Mouse (Mus musculus) bone marrow, adult 2 months (tissue): ENCODE results near the gene Glt6d1. TPM values are rescaled to one million over a fixed set of nuclear protein-coding genes. Genes with fewer than 3 reads are reported as not detected.
"Not testable (repeated sequence)": the region's sequence is repeated elsewhere in the genome, so short reads cannot be mapped to it uniquely, and the experiment has no call there.

Experiments
- H3K27ac ChIP-seq: fragments of 200-500 bp; 2 replicates; pipeline ENCODE4 v1.5.1; 2012; ENCODE audit warnings: low read depth, mild to moderate bottlenecking, control low read depth, inconsistent platforms, low read length; ENCODE audit not compliant: control insufficient read depth, poor library complexity, insufficient read depth
- H3K4me1 ChIP-seq: fragments of 200-500 bp; 2 replicates; pipeline ENCODE4 v1.6.1; 2011; ENCODE audit warnings: low read length; ENCODE audit not compliant: control insufficient read depth, insufficient read depth
- H3K4me3 ChIP-seq: fragments of 200-500 bp; replicated peaks from 2 replicates; pipeline ENCODE3; 2011; ENCODE audit warnings: mild to moderate bottlenecking, low read depth, low read length, control low read depth; ENCODE audit not compliant: control insufficient read depth
- CTCF ChIP-seq: fragments of 200-500 bp; IDR thresholded peaks from 2 replicates; pipeline ENCODE4 v1.5.1; 2011; ENCODE audit warnings: low read length, control low read depth; ENCODE audit not compliant: control insufficient read depth, insufficient read depth
- POLR2A ChIP-seq: fragments of 200-500 bp; IDR thresholded peaks from 2 replicates; pipeline ENCODE4 v1.6.1; 2011; ENCODE audit warnings: low read depth, mild to moderate bottlenecking, control low read depth, low read length, borderline replicate concordance; ENCODE audit not compliant: control insufficient read depth
- WGBS: fragments of 180-500 bp; shearing (Covaris S2); methylation state at CpG from one replicate; pipeline ENCODE4 v1.1.7; 2018; 5-methylcytosine and 5-hydroxymethylcytosine counted together
- polyA plus RNA-seq: library from polyadenylated mRNA; stranded (reverse); fragments of >200 nt; gene quantifications from 2 replicates; pipeline ENCODE4 v1.2.4, GENCODE M21; 2011; ENCODE audit warnings: low replicate concordance; ENCODE audit not compliant: missing spikeins, insufficient read depth, insufficient read length

Gene Glt6d1
- not detected in 2 replicates for polyA plus RNA-seq

DNA sequence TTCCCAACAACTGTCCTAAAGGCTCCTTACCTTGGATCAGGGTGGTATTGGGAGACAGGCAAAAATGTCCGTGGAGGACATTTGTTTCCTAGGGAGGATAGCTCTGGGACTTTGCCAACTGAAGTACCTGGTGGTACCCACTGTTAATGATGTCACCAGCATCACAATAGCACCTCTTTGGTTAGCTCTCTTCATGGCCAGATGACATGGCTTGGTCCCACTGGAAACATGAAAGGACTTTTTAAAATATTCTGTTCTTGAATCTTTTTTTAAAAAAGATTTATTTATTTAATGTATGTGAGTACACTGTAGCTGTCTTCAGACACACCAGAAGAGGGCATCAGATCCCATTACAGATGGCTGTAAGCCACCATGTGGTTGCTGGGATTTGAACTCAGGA, at the start of gene Glt6d1:
Gene Glt6d1, minus strand, starts transcription at position 101 of the 400 bp plus-strand sequence.
- 66% methylated on average over 1 of the region's 1 CpGs for WGBS
- not testable (repeated sequence) for H3K4me1 ChIP-seq, H3K4me3 ChIP-seq, H3K27ac ChIP-seq

DNA sequence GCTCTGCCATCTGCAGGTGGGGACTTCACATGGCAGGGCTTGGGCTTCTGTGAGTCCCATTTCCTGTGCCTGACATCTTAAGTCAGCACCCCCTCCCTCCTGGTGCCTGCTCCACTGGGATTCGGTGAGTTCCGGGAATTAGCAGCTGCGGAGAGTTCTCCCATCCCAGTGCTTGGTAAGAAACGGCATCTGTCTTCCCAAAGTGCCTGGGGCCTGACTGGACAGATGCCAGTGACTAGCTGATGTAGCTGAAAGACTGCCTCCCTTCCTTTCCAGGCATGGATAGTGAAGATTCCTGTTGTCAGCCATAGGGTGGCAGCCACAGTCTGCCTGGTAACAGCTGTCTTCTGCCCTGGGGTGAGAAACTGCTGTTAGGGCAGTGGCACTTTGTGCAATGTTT, 49.8 kb upstream of the Glt6d1 start:
- no peak overlapping the region for H3K4me3 ChIP-seq
- no peak overlapping the region for H3K27ac ChIP-seq
- WGBS = 16% methylated on average over 4 of the region's 4 CpGs
- no peak for TF ChIP-seq POLR2A
- TF ChIP-seq CTCF = no peak
- H3K4me1 ChIP-seq = no peaks in the 10 kb centered on the region

DNA sequence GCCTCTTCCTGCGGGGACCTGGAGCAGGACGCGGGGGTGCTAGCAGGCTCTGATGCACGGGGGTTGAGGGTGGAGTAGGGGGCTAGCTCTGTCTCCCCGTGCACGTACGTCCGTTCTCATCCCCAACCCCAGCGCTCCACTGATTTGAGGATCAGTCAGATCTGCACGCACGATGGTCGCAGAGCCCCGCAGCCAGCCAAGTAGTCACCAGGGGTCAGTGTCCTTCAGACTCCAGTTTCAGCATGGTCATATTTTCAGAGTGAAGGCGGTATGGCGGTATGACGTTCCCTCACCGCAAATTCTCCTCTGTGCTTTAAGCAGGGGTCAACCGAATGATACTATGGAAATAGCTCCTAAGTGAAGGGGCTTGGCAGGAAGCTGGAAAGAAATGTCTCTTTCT, 48.6 kb upstream of the Glt6d1 start:
- TF ChIP-seq CTCF (no peak), POLR2A (no peak)
- 5% methylated on average over 18 of the region's 18 CpGs for WGBS
- no peak overlapping the region for H3K4me3 ChIP-seq
- no peaks in the 10 kb centered on the region for H3K4me1 ChIP-seq
- no peak overlapping the region for H3K27ac ChIP-seq

DNA sequence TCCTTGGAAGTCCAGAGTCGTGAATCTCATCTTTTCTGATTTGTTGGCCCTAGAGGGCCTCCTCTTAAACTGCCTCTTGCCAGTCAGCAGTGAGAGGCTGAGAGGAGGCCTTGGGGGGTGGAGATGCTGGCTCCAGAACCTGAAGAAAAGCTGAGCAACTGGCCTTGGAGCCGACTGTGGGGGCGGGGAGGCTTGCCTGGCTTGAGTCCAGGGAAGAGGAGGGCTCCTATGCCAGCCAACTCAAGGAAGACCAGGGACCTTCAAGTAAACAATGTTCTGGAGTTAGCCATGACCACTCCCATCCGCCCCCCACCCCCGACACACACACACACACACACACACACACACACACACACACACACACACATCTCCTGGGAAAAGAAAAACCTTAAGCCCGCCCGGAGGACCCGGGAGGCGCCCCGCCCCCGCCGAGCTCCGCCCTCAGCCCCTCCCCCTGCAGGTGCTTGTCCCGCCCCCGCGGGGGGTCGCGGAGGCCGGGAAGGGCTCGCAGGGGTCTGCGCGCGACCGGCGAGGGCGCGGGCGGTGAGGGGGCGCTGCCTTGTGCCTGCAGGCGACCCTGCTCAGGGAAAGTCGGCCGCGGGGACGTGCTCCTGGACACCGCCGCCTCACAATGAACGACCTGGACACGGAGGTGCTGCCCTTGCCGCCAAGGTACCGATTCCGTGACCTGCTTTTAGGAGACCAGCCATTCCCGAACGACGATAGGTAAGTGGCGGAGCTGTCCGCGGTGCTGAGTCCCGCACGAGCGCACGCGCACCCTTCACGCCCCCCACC, 47.9 kb upstream of the Glt6d1 start, which contains the start of gene Kcnt1:
Gene Kcnt1, plus strand, starts transcription at position 398 of the 795 bp plus-strand sequence.
- H3K27ac ChIP-seq = no peak within 1 kb of the TSS
- H3K4me1 ChIP-seq = no peaks in the 10 kb centered on the region
- TF ChIP-seq CTCF (no peak), POLR2A (no peak)
- WGBS = 5% methylated on average over 49 of the region's 53 CpGs
- no peak within 1 kb of the TSS for H3K4me3 ChIP-seq

DNA sequence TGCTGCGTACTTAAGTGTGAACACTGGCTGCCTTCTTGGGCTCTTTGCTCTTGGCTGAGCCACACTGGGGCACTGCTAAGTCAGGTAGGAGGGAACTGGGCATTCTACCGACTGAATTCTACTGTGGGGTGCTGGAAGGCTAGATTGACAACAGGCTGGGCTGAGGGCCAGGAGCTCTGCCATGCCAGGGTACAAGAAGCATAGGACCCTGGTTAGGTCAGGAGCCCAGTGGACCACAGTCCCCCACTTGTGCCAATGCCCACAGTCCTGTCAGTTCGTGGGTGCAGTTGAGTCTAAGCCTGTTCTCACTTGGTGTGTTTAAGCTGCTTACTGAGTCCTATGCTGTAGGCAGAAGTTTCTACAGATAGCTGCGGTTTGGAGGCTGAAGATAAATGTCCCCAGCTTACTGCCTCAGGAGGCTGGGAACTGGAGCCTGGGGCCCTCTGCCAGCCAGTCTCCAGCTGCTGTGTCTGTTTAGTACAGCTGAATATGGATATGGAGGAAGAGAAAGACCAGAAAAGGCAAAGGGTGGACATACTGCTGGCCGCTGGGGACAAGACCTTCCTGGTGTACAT, 47.1 kb upstream of the Glt6d1 start:
- no peak for TF ChIP-seq CTCF
- no peak for TF ChIP-seq POLR2A

DNA sequence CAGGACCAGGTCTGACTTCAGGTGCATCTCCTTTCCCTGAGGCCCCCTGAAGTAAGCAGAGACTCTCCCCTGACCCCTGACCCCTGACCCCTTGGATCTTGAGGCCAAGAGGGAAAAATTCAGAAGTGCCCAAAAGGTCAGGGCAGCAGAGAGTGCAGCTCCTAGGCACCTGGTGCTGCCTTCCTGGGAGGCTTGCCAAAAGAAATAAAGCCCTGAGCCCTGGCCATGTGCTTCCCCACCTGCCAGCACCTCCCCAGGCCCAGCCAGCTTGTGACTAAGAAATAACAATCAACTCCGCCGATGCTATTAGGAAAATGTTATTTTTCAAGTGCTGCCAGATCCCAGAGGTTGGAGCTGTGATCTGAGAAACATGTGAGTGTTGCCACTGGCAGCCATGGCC, 46.4 kb upstream of the Glt6d1 start:
- Histone ChIP-seq H3K4me1 (no peaks in the 10 kb centered on the region), H3K27ac (no peak overlapping the region), H3K4me3 (no peak overlapping the region)
- WGBS = 80% methylated on average over 2 of the region's 2 CpGs
- TF ChIP-seq CTCF = no peak
- no peak for TF ChIP-seq POLR2A

More for the DNA sequence above, 47.1 kb upstream of the Glt6d1 start:
- no peak overlapping the region for H3K27ac ChIP-seq
- no peaks in the 10 kb centered on the region for H3K4me1 ChIP-seq
- 58% methylated on average over 5 of the region's 5 CpGs for WGBS
- H3K4me3 ChIP-seq = no peak overlapping the region

DNA sequence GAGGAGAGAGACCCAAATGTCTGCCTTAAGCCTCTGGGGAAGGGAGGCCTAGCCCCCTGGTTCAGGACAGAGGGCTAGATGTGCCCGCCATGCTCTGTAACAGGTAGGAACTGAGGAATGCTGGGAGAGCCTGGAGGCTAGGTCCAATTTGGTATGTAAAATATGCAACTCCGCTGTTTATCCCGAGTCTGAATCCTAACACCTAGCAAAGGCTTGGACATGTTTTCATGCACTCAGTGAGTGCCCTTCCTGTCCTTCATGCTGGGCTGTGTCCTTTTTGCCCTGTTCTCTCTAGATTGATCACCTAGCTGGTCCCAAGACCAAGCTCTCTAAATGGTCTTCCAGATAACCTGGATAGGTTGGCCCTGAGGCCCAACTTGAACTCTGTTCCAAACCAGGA, 44.2 kb upstream of the Glt6d1 start:
- H3K27ac ChIP-seq = no peak overlapping the region
- H3K4me1 ChIP-seq = no peaks in the 10 kb centered on the region
- TF ChIP-seq POLR2A (no peak), CTCF (no peak)
- 88% methylated on average over 3 of the region's 3 CpGs for WGBS
- H3K4me3 ChIP-seq = no peak overlapping the region

DNA sequence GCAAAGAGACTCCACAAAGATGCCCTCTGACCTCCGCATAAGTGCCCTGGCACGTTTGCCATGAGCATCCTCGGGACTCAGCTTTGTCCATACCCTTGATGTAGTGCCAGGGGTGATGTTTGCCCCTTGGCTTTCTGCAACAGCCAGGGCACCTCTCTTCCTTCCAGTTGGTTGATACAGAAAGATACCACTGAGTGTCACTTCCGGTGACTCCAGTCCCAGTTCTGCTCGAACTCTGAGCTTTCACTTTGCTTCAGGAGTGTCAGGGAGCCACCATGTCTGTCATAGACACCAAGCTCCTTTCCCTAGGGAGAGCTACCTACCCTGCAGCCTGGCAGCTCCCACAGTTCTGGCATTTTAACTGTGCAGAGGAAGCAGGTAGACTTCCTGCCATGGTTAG, 38.4 kb upstream of the Glt6d1 start:
- Histone ChIP-seq H3K4me3 (peak overlapping the region; percentile 53), H3K4me1 (no peaks in the 10 kb centered on the region), H3K27ac (no peak overlapping the region)
- WGBS = 37% methylated on average over 5 of the region's 5 CpGs
- TF ChIP-seq CTCF = no peak
- no peak for TF ChIP-seq POLR2A
